Mouse (Mus musculus) embryonic facial prominence, embryonic 12.5 days (tissue): Measurements from ENCODE around the gene Galnt17. TPM values are rescaled to one million over a fixed set of nuclear protein-coding genes. Genes with fewer than 3 reads are reported as not detected.
A peak's percentile ranks its signal among the peaks of the same experiment; 100 is the strongest.

Experiments
- ATAC-seq: fragments of 200-750 bp; cut with Nextera tagmentation; 2 replicates; pipeline ENCODE4 v1.8.0; 2017; ENCODE audit not compliant: insufficient number of reproducible peaks, insufficient read depth, low FRiP score, low TSS enrichment
- H3K27ac ChIP-seq: fragments of 300-500 bp; sonication (generic); 2 replicates; pipeline ENCODE4 v1.5.1; 2016; ENCODE audit warnings: mild to moderate bottlenecking
- H3K27me3 ChIP-seq: fragments of 300-500 bp; sonication (generic); 2 replicates; pipeline ENCODE4 v1.6.1; 2016; ENCODE audit warnings: mild to moderate bottlenecking, moderate library complexity
- H3K36me3 ChIP-seq: fragments of 300-500 bp; sonication (generic); 2 replicates; pipeline ENCODE4 v1.6.1; 2016; ENCODE audit warnings: mild to moderate bottlenecking
- H3K4me1 ChIP-seq: fragments of 300-500 bp; sonication (generic); 2 replicates; pipeline ENCODE4 v1.6.1; 2016
- H3K4me2 ChIP-seq: fragments of 300-500 bp; sonication (generic); replicated peaks from 2 replicates; pipeline ENCODE4 v1.6.1; 2016; ENCODE audit warnings: mild to moderate bottlenecking, moderate library complexity
- H3K4me3 ChIP-seq: fragments of 300-500 bp; sonication (generic); 2 replicates; pipeline ENCODE4 v1.5.1; 2016; ENCODE audit warnings: mild to moderate bottlenecking
- H3K9ac ChIP-seq: fragments of 300-500 bp; sonication (generic); 2 replicates; pipeline ENCODE4 v1.6.1; 2016; ENCODE audit warnings: mild to moderate bottlenecking, moderate library complexity
- H3K9me3 ChIP-seq: fragments of 300-500 bp; sonication (generic); 2 replicates; pipeline ENCODE4 v1.6.1; 2016; ENCODE audit warnings: mild to moderate bottlenecking, moderate library complexity
- WGBS: fragments of 180-500 bp; shearing (Covaris S2); methylation state at CpG from one replicate; pipeline ENCODE4 v1.1.7; 2016; 5-methylcytosine and 5-hydroxymethylcytosine counted together
- polyA plus RNA-seq: library from polyadenylated mRNA; unstranded; fragments of >200 nt; fragmentation: Nextera tagmentation; extraction: Ambion mirVana; gene quantifications from 2 replicates; pipeline ENCODE4 v1.2.1, GENCODE M21; 2016

Galnt17 gene
- polyA plus RNA-seq, 1 experiment from 2014 or later = 3.4 TPM

GRCm38 (mm10) chr5:131119896-131120295 lies 188.4 kb downstream of the Galnt17 start:
- Histone ChIP-seq H3K4me3 (no peak overlapping the region), H3K4me1 (0 out of 2 replicates have a peak, but pooled peaks cover 5% of the 10 kb centered on the region), H3K9me3 (no peaks in the 10 kb centered on the region), H3K9ac (no peak overlapping the region), H3K36me3 (no peaks in the 10 kb centered on the region), H3K4me2 (no peak overlapping the region), H3K27me3 (no peaks in the 10 kb centered on the region), H3K27ac (no peak overlapping the region)
- no peak for ATAC-seq
- WGBS = 62% methylated on average over 4 of the region's 4 CpGs

- 0 out of 2 replicates have a peak, but pooled peaks cover 5% of the 10 kb centered on the region for H3K4me1 ChIP-seq
- no peak overlapping the region for H3K4me3 ChIP-seq
- H3K27me3 ChIP-seq = no peaks in the 10 kb centered on the region
- ATAC-seq = no peak
- WGBS = 89% methylated on average over 5 of the region's 5 CpGs
- H3K27ac ChIP-seq = no peak overlapping the region
- H3K9me3 ChIP-seq = no peaks in the 10 kb centered on the region
- H3K9ac ChIP-seq = no peak overlapping the region
- H3K36me3 ChIP-seq = no peaks in the 10 kb centered on the region
- H3K4me2 ChIP-seq = no peak overlapping the region
Measured at GRCm38 (mm10) chr5:131117391-131118040, 190.8 kb downstream of the Galnt17 start.

GRCm38 (mm10) chr5:131113850-131114470 lies 194.3 kb downstream of the Galnt17 start:
- Histone ChIP-seq H3K36me3 (no peaks in the 10 kb centered on the region), H3K9ac (no peak overlapping the region), H3K4me2 (no peak overlapping the region), H3K27me3 (no peaks in the 10 kb centered on the region), H3K9me3 (no peaks in the 10 kb centered on the region), H3K4me3 (no peak overlapping the region), H3K4me1 (no peaks in the 10 kb centered on the region), H3K27ac (no peak overlapping the region)
- 73% methylated on average over 5 of the region's 5 CpGs for WGBS
- no peak for ATAC-seq

GRCm38 (mm10) chr5:131107188-131107587 lies 201.1 kb downstream of the Galnt17 start:
- H3K36me3 ChIP-seq = no peaks in the 10 kb centered on the region
- no peak overlapping the region for H3K9ac ChIP-seq
- 93% methylated on average over 1 of the region's 1 CpGs for WGBS
- no peak for ATAC-seq
- no peaks in the 10 kb centered on the region for H3K27me3 ChIP-seq
- H3K4me3 ChIP-seq = no peak overlapping the region
- H3K4me1 ChIP-seq = no peaks in the 10 kb centered on the region
- H3K4me2 ChIP-seq = no peak overlapping the region
- H3K27ac ChIP-seq = no peak overlapping the region
- H3K9me3 ChIP-seq = no peaks in the 10 kb centered on the region

DNA sequence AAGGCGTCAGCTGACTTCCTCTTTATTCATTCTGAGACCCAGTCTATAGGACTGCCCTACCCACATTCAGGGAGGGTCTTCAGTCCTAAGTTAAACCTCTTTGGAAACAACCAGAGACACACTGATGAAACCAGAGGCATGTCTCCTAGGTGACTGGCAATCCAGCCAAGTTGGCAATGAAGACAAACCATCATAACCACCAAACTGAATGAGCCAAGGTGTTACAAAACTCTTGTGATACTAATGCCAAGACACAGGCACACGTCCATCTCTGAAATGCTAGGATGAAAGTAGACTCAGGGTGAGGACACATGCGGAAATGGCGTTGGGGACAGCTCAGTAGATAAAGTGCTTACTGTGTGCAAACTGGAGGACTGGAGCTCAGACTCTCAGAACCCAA lies 211.5 kb downstream of the Galnt17 start:
- 94% methylated on average over 4 of the region's 4 CpGs for WGBS
- no peak overlapping the region for H3K27ac ChIP-seq

GRCm38 (mm10) chr5:131095635-131096034 lies 212.7 kb downstream of the Galnt17 start:
- Histone ChIP-seq H3K9ac (no peak overlapping the region), H3K36me3 (no peaks in the 10 kb centered on the region), H3K9me3 (no peaks in the 10 kb centered on the region), H3K4me1 (no peaks in the 10 kb centered on the region), H3K27ac (no peak overlapping the region), H3K27me3 (no peaks in the 10 kb centered on the region), H3K4me3 (no peak overlapping the region), H3K4me2 (no peak overlapping the region)
- WGBS = 98% methylated on average over 1 of the region's 1 CpGs
- ATAC-seq = no peak

More for the DNA sequence above, 211.5 kb downstream of the Galnt17 start:
- Histone ChIP-seq H3K36me3 (no peaks in the 10 kb centered on the region), H3K9me3 (no peaks in the 10 kb centered on the region), H3K4me3 (no peak overlapping the region), H3K4me2 (no peak overlapping the region), H3K27me3 (no peaks in the 10 kb centered on the region), H3K4me1 (no peaks in the 10 kb centered on the region), H3K9ac (no peak overlapping the region)
- no peak for ATAC-seq

- H3K4me1 ChIP-seq = 0 out of 2 replicates have a peak, but pooled peaks cover 3% of the 10 kb centered on the region
- 68% methylated on average over 1 of the region's 1 CpGs for WGBS
- ATAC-seq = no peak
- H3K9ac ChIP-seq = no peak overlapping the region
- H3K9me3 ChIP-seq = no peaks in the 10 kb centered on the region
- H3K36me3 ChIP-seq = no peaks in the 10 kb centered on the region
- no peaks in the 10 kb centered on the region for H3K27me3 ChIP-seq
- no peak overlapping the region for H3K27ac ChIP-seq
- H3K4me2 ChIP-seq = no peak overlapping the region
- H3K4me3 ChIP-seq = no peak overlapping the region
Measured at GRCm38 (mm10) chr5:131094771-131095170, 213.5 kb downstream of the Galnt17 start.

GRCm38 (mm10) chr5:131094138-131094537 lies 214.2 kb downstream of the Galnt17 start:
- no peaks in the 10 kb centered on the region for H3K9me3 ChIP-seq
- no peak for ATAC-seq
- H3K27ac ChIP-seq = no peak overlapping the region
- no peak overlapping the region for H3K4me2 ChIP-seq
- 78% methylated on average over 6 of the region's 6 CpGs for WGBS
- H3K27me3 ChIP-seq = no peaks in the 10 kb centered on the region
- 0 out of 2 replicates have a peak, but pooled peaks cover 3% of the 10 kb centered on the region for H3K4me1 ChIP-seq
- H3K9ac ChIP-seq = no peak overlapping the region
- no peak overlapping the region for H3K4me3 ChIP-seq
- H3K36me3 ChIP-seq = no peaks in the 10 kb centered on the region

DNA sequence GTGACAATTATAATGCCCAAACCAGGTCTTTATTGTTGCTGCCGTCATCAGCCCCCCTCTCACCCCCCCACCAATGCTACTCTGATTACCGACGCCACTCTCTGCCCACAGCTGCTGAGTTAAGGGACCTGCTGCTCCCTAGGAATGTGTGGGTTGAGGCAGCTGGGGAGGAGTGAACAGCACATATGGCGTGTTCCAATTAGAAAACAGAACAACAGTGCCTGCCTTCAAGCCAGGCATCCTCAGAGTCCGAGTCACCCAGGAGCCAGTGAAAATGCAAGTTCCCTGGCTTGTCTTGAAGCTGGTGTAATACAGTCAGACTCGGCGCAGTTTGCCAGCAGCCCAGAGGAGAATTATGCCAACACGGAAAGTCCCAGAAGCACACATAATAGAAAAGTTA lies 218.4 kb downstream of the Galnt17 start:
- no peaks in the 10 kb centered on the region for H3K27me3 ChIP-seq
- H3K4me3 ChIP-seq = no peak overlapping the region
- peak; percentile 64; the same call in 1 of the 2 replicates for ATAC-seq
- 47% methylated on average over 8 of the region's 8 CpGs for WGBS
- H3K27ac ChIP-seq = no peak overlapping the region
- no peak overlapping the region for H3K4me2 ChIP-seq
- H3K9ac ChIP-seq = no peak overlapping the region
- no peaks in the 10 kb centered on the region for H3K36me3 ChIP-seq
- no peaks in the 10 kb centered on the region for H3K9me3 ChIP-seq
- 0 out of 2 replicates have a peak, but pooled peaks cover 3% of the 10 kb centered on the region for H3K4me1 ChIP-seq

DNA sequence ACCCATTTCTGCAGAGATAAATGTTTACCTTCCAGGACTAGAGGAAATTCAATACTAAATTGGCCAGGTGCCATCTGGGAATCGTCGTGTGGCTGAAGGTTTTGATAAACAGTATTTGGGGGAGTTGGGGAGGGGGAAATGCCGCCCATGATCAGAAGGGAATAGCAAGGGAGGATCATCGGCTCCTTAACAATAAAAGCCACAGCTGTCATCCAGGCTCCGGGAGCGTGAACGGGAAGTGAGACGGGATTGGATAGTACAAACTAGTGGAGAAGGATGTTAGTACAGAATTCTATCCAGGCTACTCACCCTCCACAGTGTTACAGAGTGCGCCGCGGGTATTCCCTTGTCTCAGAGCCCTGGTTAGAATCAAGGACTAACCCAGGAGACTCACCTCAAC lies 219.4 kb downstream of the Galnt17 start:
- Histone ChIP-seq H3K9me3 (no peaks in the 10 kb centered on the region), H3K27ac (peak overlapping the region; percentile 17; the same call in 1 of the 2 replicates), H3K4me1 (0 out of 2 replicates have a peak, but pooled peaks cover 3% of the 10 kb centered on the region), H3K4me3 (no peak overlapping the region), H3K4me2 (no peak overlapping the region), H3K9ac (no peak overlapping the region), H3K27me3 (no peaks in the 10 kb centered on the region), H3K36me3 (no peaks in the 10 kb centered on the region)
- WGBS = 44% methylated on average over 11 of the region's 11 CpGs
- ATAC-seq = no peak; the same call in 1 of the 2 replicates

GRCm38 (mm10) chr5:131083072-131083657 lies 225.1 kb downstream of the Galnt17 start:
- Histone ChIP-seq H3K4me3 (no peak overlapping the region), H3K27ac (no peak overlapping the region), H3K9ac (no peak overlapping the region), H3K9me3 (no peaks in the 10 kb centered on the region), H3K4me2 (no peak overlapping the region), H3K4me1 (0 out of 2 replicates have a peak, but pooled peaks cover 3% of the 10 kb centered on the region), H3K27me3 (no peaks in the 10 kb centered on the region), H3K36me3 (no peaks in the 10 kb centered on the region)
- ATAC-seq = no peak
- 37% methylated on average over 14 of the region's 14 CpGs for WGBS

DNA sequence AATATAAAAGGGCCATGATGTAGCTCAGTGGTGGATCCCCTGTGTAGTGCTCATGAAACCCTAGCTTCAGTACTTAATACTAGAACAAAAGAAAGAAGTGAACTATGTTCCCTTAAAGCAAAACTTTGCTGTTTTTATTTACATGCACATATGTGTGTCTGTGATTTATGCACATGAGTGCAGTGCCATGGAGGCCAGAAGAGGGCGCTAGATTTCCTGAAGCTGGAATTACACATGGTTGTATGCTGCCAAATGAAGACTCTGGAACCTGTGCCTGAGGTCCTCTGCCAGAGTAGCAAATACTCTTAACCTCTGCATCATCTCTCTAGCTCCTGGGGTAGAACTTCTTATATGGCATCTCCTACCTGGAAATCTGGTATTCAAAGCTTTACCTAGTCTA lies 230.6 kb downstream of the Galnt17 start:
- Histone ChIP-seq H3K4me1 (no peaks in the 10 kb centered on the region), H3K9me3 (no peaks in the 10 kb centered on the region), H3K9ac (no peak overlapping the region), H3K4me3 (no peak overlapping the region), H3K27me3 (no peaks in the 10 kb centered on the region), H3K4me2 (no peak overlapping the region), H3K36me3 (no peaks in the 10 kb centered on the region), H3K27ac (no peak overlapping the region)
- no peak for ATAC-seq
- 42% methylated on average over 1 of the region's 1 CpGs for WGBS
